Mouse (Mus musculus): ENCODE results near the gene Patz1. TPM values are rescaled to one million over a fixed set of nuclear protein-coding genes. Genes with fewer than 3 reads are reported as not detected.

Patz1 gene
- polyA plus RNA-seq, 1 experiment: 30.1 TPM

GRCm38 (mm10) chr11:3290640-3291310, 2.1 kb downstream of the Patz1 start:
- Histone ChIP-seq H3K4me1 (ENCODE audit: control insufficient read depth, insufficient read depth, low read length) (peaks cover 4% of the 10 kb centered on the region; the same call in 1 of the 2 replicates), H3K4me3 (ENCODE audit: insufficient read depth, low read length) (peak overlapping the region; percentile 83), H3K27ac (ENCODE audit: insufficient read depth, low read length) (peak overlapping the region; percentile 74)
- no peak for TF ChIP-seq POLR2A (IDR thresholded peaks at IDR 0.05; ENCODE audit: extremely low read depth, insufficient read depth, low read length)
- no peak for TF ChIP-seq CTCF (IDR thresholded peaks at IDR 0.05; ENCODE audit: extremely low read depth, insufficient read depth, low read length)

- peaks cover 4% of the 10 kb centered on the region; the same call in 1 of the 2 replicates for H3K4me1 ChIP-seq (ENCODE audit: control insufficient read depth, insufficient read depth, low read length)
- H3K4me3 ChIP-seq (ENCODE audit: insufficient read depth, low read length): peak overlapping the region; percentile 83
- H3K27ac ChIP-seq (ENCODE audit: insufficient read depth, low read length): peak overlapping the region; percentile 32; the same call in 1 of the 2 replicates
- TF ChIP-seq POLR2A (IDR thresholded peaks at IDR 0.05; ENCODE audit: extremely low read depth, insufficient read depth, low read length) (0 out of 2 replicates have a peak, but pooled peaks have one; percentile 7), CTCF (IDR thresholded peaks at IDR 0.05; ENCODE audit: extremely low read depth, insufficient read depth, low read length) (no peak)
Observed at GRCm38 (mm10) chr11:3291311-3292061, 2.8 kb downstream of the Patz1 start.

GRCm38 (mm10) chr11:3292062-3292421, 3.4 kb downstream of the Patz1 start:
- TF ChIP-seq CTCF (IDR thresholded peaks at IDR 0.05; ENCODE audit: extremely low read depth, insufficient read depth, low read length) (no peak), POLR2A (IDR thresholded peaks at IDR 0.05; ENCODE audit: extremely low read depth, insufficient read depth, low read length) (no peak)

GRCm38 (mm10) chr11:3292711-3293249, 4.1 kb downstream of the Patz1 start:
- H3K4me3 ChIP-seq (ENCODE audit: insufficient read depth, low read length): peak overlapping the region; percentile 83
- peaks cover 4% of the 10 kb centered on the region; the same call in 1 of the 2 replicates for H3K4me1 ChIP-seq (ENCODE audit: control insufficient read depth, insufficient read depth, low read length)
- TF ChIP-seq CTCF (IDR thresholded peaks at IDR 0.05; ENCODE audit: extremely low read depth, insufficient read depth, low read length): no peak
- no peak for TF ChIP-seq POLR2A (IDR thresholded peaks at IDR 0.05; ENCODE audit: extremely low read depth, insufficient read depth, low read length)
- H3K27ac ChIP-seq (ENCODE audit: insufficient read depth, low read length): peak overlapping the region; percentile 19; the same call in 1 of the 2 replicates

More at GRCm38 (mm10) chr11:3292062-3292421, 3.4 kb downstream of the Patz1 start:
- H3K27ac ChIP-seq (ENCODE audit: insufficient read depth, low read length): peak overlapping the region; percentile 32
- peak overlapping the region; percentile 83 for H3K4me3 ChIP-seq (ENCODE audit: insufficient read depth, low read length)
- peaks cover 4% of the 10 kb centered on the region; the same call in 1 of the 2 replicates for H3K4me1 ChIP-seq (ENCODE audit: control insufficient read depth, insufficient read depth, low read length)

- Histone ChIP-seq H3K4me3 (ENCODE audit: insufficient read depth, low read length) (peak overlapping the region; percentile 83; the same call in 1 of the 2 replicates), H3K4me1 (ENCODE audit: control insufficient read depth, insufficient read depth, low read length) (peaks cover 4% of the 10 kb centered on the region; the same call in 1 of the 2 replicates), H3K27ac (ENCODE audit: insufficient read depth, low read length) (peak overlapping the region; percentile 19)
- no peak for TF ChIP-seq CTCF (IDR thresholded peaks at IDR 0.05; ENCODE audit: extremely low read depth, insufficient read depth, low read length)
- TF ChIP-seq POLR2A (IDR thresholded peaks at IDR 0.05; ENCODE audit: extremely low read depth, insufficient read depth, low read length): no peak
Observed at GRCm38 (mm10) chr11:3293361-3293760, 4.7 kb downstream of the Patz1 start.

- peaks cover 4% of the 10 kb centered on the region; the same call in 1 of the 2 replicates for H3K4me1 ChIP-seq (ENCODE audit: control insufficient read depth, insufficient read depth, low read length)
- no peak overlapping the region for H3K27ac ChIP-seq (ENCODE audit: insufficient read depth, low read length)
- H3K4me3 ChIP-seq (ENCODE audit: insufficient read depth, low read length): no peak overlapping the region
- TF ChIP-seq CTCF (IDR thresholded peaks at IDR 0.05; ENCODE audit: extremely low read depth, insufficient read depth, low read length): no peak
- TF ChIP-seq POLR2A (IDR thresholded peaks at IDR 0.05; ENCODE audit: extremely low read depth, insufficient read depth, low read length): no peak
Observed at GRCm38 (mm10) chr11:3294641-3295040, 6.0 kb downstream of the Patz1 start.

- H3K4me3 ChIP-seq (ENCODE audit: insufficient read depth, low read length): no peak overlapping the region
- peaks cover 4% of the 10 kb centered on the region; the same call in 1 of the 2 replicates for H3K4me1 ChIP-seq (ENCODE audit: control insufficient read depth, insufficient read depth, low read length)
- TF ChIP-seq CTCF (IDR thresholded peaks at IDR 0.05; ENCODE audit: extremely low read depth, insufficient read depth, low read length) (no peak), POLR2A (IDR thresholded peaks at IDR 0.05; ENCODE audit: extremely low read depth, insufficient read depth, low read length) (no peak)
- no peak overlapping the region for H3K27ac ChIP-seq (ENCODE audit: insufficient read depth, low read length)
Observed at GRCm38 (mm10) chr11:3296056-3296455, 7.4 kb downstream of the Patz1 start.

- H3K4me3 ChIP-seq (ENCODE audit: insufficient read depth, low read length): no peak overlapping the region
- TF ChIP-seq POLR2A (IDR thresholded peaks at IDR 0.05; ENCODE audit: extremely low read depth, insufficient read depth, low read length) (no peak), CTCF (IDR thresholded peaks at IDR 0.05; ENCODE audit: extremely low read depth, insufficient read depth, low read length) (no peak)
- no peak overlapping the region for H3K27ac ChIP-seq (ENCODE audit: insufficient read depth, low read length)
- H3K4me1 ChIP-seq (ENCODE audit: control insufficient read depth, insufficient read depth, low read length): peaks cover 6% of the 10 kb centered on the region
Observed at GRCm38 (mm10) chr11:3297871-3298812, 9.5 kb downstream of the Patz1 start.
